Mouse (Mus musculus) spleen, adult 2 months (tissue): ENCODE measurements around the gene Etv6. TPM values are rescaled to one million over a fixed set of nuclear protein-coding genes. Genes with fewer than 3 reads are reported as not detected.
A peak's percentile ranks its signal among the peaks of the same experiment; 100 is the strongest.
"Not testable (repeated sequence)": the region's sequence is repeated elsewhere in the genome, so short reads cannot be mapped to it uniquely, and the experiment has no call there.

Experiments used
- DNase-seq, 2 experiments: peaks; one replicate each; pipeline versions ENCODE4 v3.0.0 to v3.0.0-alpha.2; 2012 to 2021; ENCODE audit warnings: low spot score in 2 of 2, low read depth in 1 of 2
- H3K27ac ChIP-seq: fragments of 200-500 bp; 2 replicates; pipeline ENCODE4 v1.5.1; 2012; ENCODE audit warnings: low read length, inconsistent platforms; ENCODE audit not compliant: insufficient read depth
- H3K27me3 ChIP-seq: fragments of 200-500 bp; 2 replicates; pipeline ENCODE4 v1.6.1; 2012; ENCODE audit warnings: mild to moderate bottlenecking, moderate library complexity, low read length, inconsistent platforms; ENCODE audit not compliant: control insufficient read depth, insufficient read depth
- H3K36me3 ChIP-seq: fragments of 200-500 bp; 2 replicates; pipeline ENCODE4 v1.6.1; 2012; ENCODE audit warnings: mild to moderate bottlenecking, low read length, inconsistent platforms; ENCODE audit not compliant: control insufficient read depth, insufficient read depth
- H3K4me1 ChIP-seq: fragments of 200-500 bp; 2 replicates; pipeline ENCODE4 v1.6.1; 2011; ENCODE audit warnings: inconsistent platforms; ENCODE audit not compliant: control insufficient read depth, insufficient read depth, insufficient read length
- H3K4me3 ChIP-seq: fragments of 200-500 bp; 2 replicates; pipeline ENCODE4 v1.5.1; 2011; ENCODE audit warnings: mild to moderate bottlenecking, inconsistent platforms; ENCODE audit not compliant: insufficient read depth, insufficient read length; ENCODE audit errors: extremely low read depth
- CTCF ChIP-seq: fragments of 200-500 bp; IDR thresholded peaks from 2 replicates; pipeline ENCODE4 v1.5.1; 2011; ENCODE audit warnings: mild to moderate bottlenecking, inconsistent platforms; ENCODE audit not compliant: insufficient read depth, insufficient read length, insufficient replicate concordance; ENCODE audit errors: extremely low read depth
- POLR2A ChIP-seq: fragments of 200-500 bp; IDR thresholded peaks from 2 replicates; pipeline ENCODE4 v1.6.1; 2011; ENCODE audit warnings: low read depth, low read length, inconsistent platforms
- WGBS: fragments of 180-500 bp; shearing (Covaris S2); methylation state at CpG from one replicate; pipeline ENCODE4 v1.1.7; 2018; 5-methylcytosine and 5-hydroxymethylcytosine counted together
- polyA plus RNA-seq: library from polyadenylated mRNA; depleted of rRNA; stranded (reverse); fragments of >200 nt; gene quantifications from 2 replicates; pipeline ENCODE4 v1.2.3, GENCODE M21; 2012; rRNA removed

Gene Etv6
- 21.6 and 35.2 TPM in 2 replicates for polyA plus RNA-seq

- Histone ChIP-seq H3K4me1 (peaks cover 2% of the 10 kb centered on the region; the same call in 1 of the 2 replicates), H3K36me3 (no peaks in the 10 kb centered on the region), H3K27me3 (no peaks in the 10 kb centered on the region), H3K27ac (peak within 1 kb of the TSS; percentile 95), H3K4me3 (peak within 1 kb of the TSS; percentile 81)
- TF ChIP-seq CTCF = no peak
- peak; percentile 59 for DNase-seq
- under 1% methylated on average over 77 of the region's 78 CpGs for WGBS
Observed at GRCm38 (mm10) chr6:134035490-134036405, at the start of gene Etv6. Gene Etv6, plus strand, starts transcription at chr6:134035700.

GRCm38 (mm10) chr6:133986161-133986560, 49.3 kb upstream of the Etv6 start:
- no peak for DNase-seq
- WGBS = 54% methylated on average over 2 of the region's 2 CpGs
- no peak overlapping the region for H3K4me3 ChIP-seq
- H3K4me1 ChIP-seq = peaks cover 2% of the 10 kb centered on the region; the same call in 1 of the 2 replicates
- no peaks in the 10 kb centered on the region for H3K27me3 ChIP-seq
- no peaks in the 10 kb centered on the region for H3K36me3 ChIP-seq
- TF ChIP-seq CTCF (no peak), POLR2A (no peak)
- no peak overlapping the region for H3K27ac ChIP-seq

- Histone ChIP-seq H3K4me3 (no peak overlapping the region), H3K27ac (no peak overlapping the region), H3K36me3 (no peaks in the 10 kb centered on the region), H3K27me3 (no peaks in the 10 kb centered on the region), H3K4me1 (peaks cover 2% of the 10 kb centered on the region; the same call in 1 of the 2 replicates)
- no peak for DNase-seq
- TF ChIP-seq CTCF (no peak), POLR2A (no peak)
- WGBS = 67% methylated on average over 2 of the region's 2 CpGs
Observed at GRCm38 (mm10) chr6:133987068-133987591, 48.4 kb upstream of the Etv6 start.

DNA sequence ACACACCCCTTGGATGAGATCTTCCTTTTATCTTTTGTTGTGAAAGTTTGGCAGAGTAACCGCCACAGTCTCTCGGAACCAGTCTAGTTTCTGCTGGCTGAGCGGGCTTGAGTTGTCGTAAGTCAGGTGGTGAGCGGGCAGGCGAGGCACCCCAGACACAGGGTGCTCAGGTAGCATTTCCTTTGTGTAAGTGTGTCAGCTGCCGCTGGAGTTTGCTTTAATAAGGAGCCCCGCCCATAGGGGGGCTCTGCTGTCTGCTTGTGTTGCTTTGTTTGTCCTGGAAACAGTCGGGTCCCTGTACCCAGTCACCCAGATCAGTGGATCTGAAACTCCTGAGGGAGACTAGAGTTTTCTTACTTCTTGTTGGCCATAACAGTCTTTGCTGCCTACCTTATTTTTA, 47.5 kb upstream of the Etv6 start:
- Histone ChIP-seq H3K4me1 (peaks cover 2% of the 10 kb centered on the region; the same call in 1 of the 2 replicates), H3K36me3 (no peaks in the 10 kb centered on the region), H3K27ac (no peak overlapping the region), H3K4me3 (no peak overlapping the region), H3K27me3 (no peaks in the 10 kb centered on the region)
- TF ChIP-seq POLR2A = no peak
- no peak for TF ChIP-seq CTCF
- DNase-seq = no peak
- WGBS = 73% methylated on average over 9 of the region's 9 CpGs

GRCm38 (mm10) chr6:133997461-133997860, 38.0 kb upstream of the Etv6 start:
- no peaks in the 10 kb centered on the region for H3K4me1 ChIP-seq
- WGBS = 52% methylated on average over 2 of the region's 2 CpGs
- no peak for TF ChIP-seq POLR2A
- TF ChIP-seq CTCF = no peak

GRCm38 (mm10) chr6:133997935-133998334, 37.6 kb upstream of the Etv6 start:
- Histone ChIP-seq H3K36me3 (no peaks in the 10 kb centered on the region), H3K27ac (no peak overlapping the region), H3K4me1 (no peaks in the 10 kb centered on the region), H3K27me3 (no peaks in the 10 kb centered on the region), H3K4me3 (no peak overlapping the region)
- TF ChIP-seq CTCF (no peak), POLR2A (no peak)
- DNase-seq = no peak
- WGBS = 35% methylated on average over 2 of the region's 2 CpGs

More at GRCm38 (mm10) chr6:133997461-133997860, 38.0 kb upstream of the Etv6 start:
- Histone ChIP-seq H3K4me3 (no peak overlapping the region), H3K27ac (no peak overlapping the region), H3K36me3 (no peaks in the 10 kb centered on the region), H3K27me3 (no peaks in the 10 kb centered on the region)
- no peak for DNase-seq

- WGBS = 72% methylated on average over 6 of the region's 12 CpGs
- not testable (repeated sequence) for H3K36me3 ChIP-seq, DNase-seq, H3K27ac ChIP-seq, H3K4me3 ChIP-seq, H3K27me3 ChIP-seq, H3K4me1 ChIP-seq
Observed at GRCm38 (mm10) chr6:134014488-134015110, 20.9 kb upstream of the Etv6 start.
